Mouse (Mus musculus): ENCODE data around the gene Faiml.

Faiml gene

GRCm38 (mm10) chr9:99180272-99180671, 56.8 kb downstream of the Faiml start:
- DNase-seq (ENCODE audit: extremely low spot score, low read depth, low spot score) = no peak

Measured in hindlimb bud, embryonic 11.5 days (tissue).